Mouse (Mus musculus): ENCODE measurements at regions not wholly inside any gene's neighbourhood (a gene's known extent, or its start where the extent isn't known, plus 50 kb on each side); places are given as distances from the start of the nearest gene placed in this dataset.

GRCm38 (mm10) chr6:143535726-143536125 lies 368.7 kb downstream of the Etnk1 start:
- DNase-seq (ENCODE audit: low read depth, low spot score): no peak

GRCm38 (mm10) chr6:143536525-143537293 lies 369.7 kb downstream of the Etnk1 start:
- no peak for DNase-seq (ENCODE audit: low read depth, low spot score)

- no peak for DNase-seq (ENCODE audit: low read depth, low spot score)
Observed at GRCm38 (mm10) chr6:143547406-143547903, 380.4 kb downstream of the Etnk1 start.

GRCm38 (mm10) chr6:143554946-143555345 lies 387.9 kb downstream of the Etnk1 start:
- DNase-seq (ENCODE audit: low read depth, low spot score): no peak

- no peak for DNase-seq (ENCODE audit: low read depth, low spot score)
Observed at GRCm38 (mm10) chr6:143558046-143558884, 391.2 kb downstream of the Etnk1 start.

GRCm38 (mm10) chr6:143559316-143559715 lies 392.3 kb downstream of the Etnk1 start:
- DNase-seq (ENCODE audit: low read depth, low spot score): no peak

GRCm38 (mm10) chr6:143561316-143562088 lies 394.5 kb downstream of the Etnk1 start:
- DNase-seq (ENCODE audit: low read depth, low spot score): no peak

GRCm38 (mm10) chr6:143571356-143572115 lies 404.5 kb downstream of the Etnk1 start:
- no peak for DNase-seq (ENCODE audit: low read depth, low spot score)

- DNase-seq (ENCODE audit: low read depth, low spot score): no peak
Observed at GRCm38 (mm10) chr6:143579223-143579622, 412.2 kb downstream of the Etnk1 start.

- DNase-seq (ENCODE audit: low read depth, low spot score): no peak
Observed at GRCm38 (mm10) chr6:143589666-143590065, 422.6 kb downstream of the Etnk1 start.

GRCm38 (mm10) chr6:143590231-143590630 lies 423.2 kb downstream of the Etnk1 start:
- DNase-seq (ENCODE audit: low read depth, low spot score): no peak

GRCm38 (mm10) chr6:143592490-143592889 lies 425.5 kb downstream of the Etnk1 start:
- DNase-seq (ENCODE audit: low read depth, low spot score): no peak

- no peak for DNase-seq (ENCODE audit: low read depth, low spot score)
Observed at GRCm38 (mm10) chr6:143595486-143595885, 428.5 kb downstream of the Etnk1 start.

GRCm38 (mm10) chr6:143597414-143597813 lies 430.4 kb downstream of the Etnk1 start:
- no peak for DNase-seq (ENCODE audit: low read depth, low spot score)

GRCm38 (mm10) chr6:143598916-143599315 lies 431.9 kb downstream of the Etnk1 start:
- no peak for DNase-seq (ENCODE audit: low read depth, low spot score)

- no peak for DNase-seq (ENCODE audit: low read depth, low spot score)
Observed at GRCm38 (mm10) chr6:143609100-143609499, 442.1 kb downstream of the Etnk1 start.

- no peak for DNase-seq (ENCODE audit: low read depth, low spot score)
Observed at GRCm38 (mm10) chr6:143612966-143613365, 445.9 kb downstream of the Etnk1 start.

GRCm38 (mm10) chr6:143614431-143614987 lies 447.5 kb downstream of the Etnk1 start:
- DNase-seq (ENCODE audit: low read depth, low spot score): no peak

- no peak for DNase-seq (ENCODE audit: low read depth, low spot score)
Observed at GRCm38 (mm10) chr6:143615361-143615760, 448.3 kb downstream of the Etnk1 start.

- DNase-seq (ENCODE audit: low read depth, low spot score): no peak
Observed at GRCm38 (mm10) chr6:143616386-143616785, 449.4 kb downstream of the Etnk1 start.

GRCm38 (mm10) chr6:143618558-143618957 lies 451.5 kb downstream of the Etnk1 start:
- DNase-seq (ENCODE audit: low read depth, low spot score): no peak
